Mouse (Mus musculus): Measurements from ENCODE around the gene Card11.

DNA sequence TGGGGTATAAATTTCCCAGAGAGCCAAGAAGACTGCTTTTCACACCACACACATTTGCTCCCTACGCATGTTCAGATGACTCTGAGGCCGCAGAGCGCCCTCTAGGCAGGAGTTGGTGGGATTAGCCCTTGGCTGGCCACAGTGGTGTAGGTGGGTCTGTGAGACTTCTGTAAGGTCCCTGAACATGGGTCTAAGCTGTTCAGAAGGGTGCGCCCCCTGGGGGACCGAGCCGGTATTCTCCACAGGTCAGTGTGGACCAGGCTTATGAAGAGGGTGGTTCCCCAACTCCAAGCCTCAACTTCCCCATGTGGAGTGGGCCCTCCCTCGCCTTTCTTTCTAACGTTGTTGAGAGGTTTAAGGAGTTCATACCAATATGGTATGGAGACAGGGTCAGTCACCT, 110.8 kb downstream of the Card11 start:
- no peak for TF ChIP-seq POLR2A (IDR thresholded peaks at IDR 0.05; ENCODE audit: low read depth, low read length)
- peak; percentile 44; the same call in 1 of the 2 replicates for TF ChIP-seq CTCF (IDR thresholded peaks at IDR 0.05; ENCODE audit: extremely low read depth, insufficient read depth, insufficient read length, insufficient replicate concordance)
